Mouse (Mus musculus) leukemia stem cell, adult 10-12 weeks (primary cell): ENCODE results near the gene Atp5mpl. TPM values are rescaled to one million over a fixed set of nuclear protein-coding genes. Genes with fewer than 3 reads are reported as not detected.

Experiments
- polyA plus RNA-seq: library from polyadenylated mRNA; stranded (reverse); fragments of >175 nt; gene quantifications from 2 replicates; pipeline ENCODE4 v1.2.3, GENCODE M21; 2012; ENCODE audit warnings: low replicate concordance

Gene Atp5mpl
- polyA plus RNA-seq: 9.4 and 13.0 TPM in 2 replicates

GRCm38 (mm10) chr12:111966683-111967173 lies at the start of gene Atp5mpl:
Gene Atp5mpl, minus strand, starts transcription at chr12:111966977.

GRCm38 (mm10) chr12:111980887-111981367 lies 14.2 kb upstream of the Atp5mpl start, which contains the start of gene Rd3l:
Gene Rd3l, minus strand, starts transcription at chr12:111981317.

GRCm38 (mm10) chr12:111971231-111971686 lies 4.5 kb upstream of the Atp5mpl start, which contains the start of gene Tdrd9:
Gene Tdrd9, plus strand, starts transcription at chr12:111971559.

Other genes with a start within 250 kb of the Atp5mpl start
- gene Klc1, start 208.1 kb downstream of the Atp5mpl start, polyA plus RNA-seq: 35.1 and 44.2 TPM in 2 replicates
- 2.6 and 13.1 TPM in 2 replicates for gene Xrcc3, start 153.1 kb downstream of the Atp5mpl start, polyA plus RNA-seq
- gene Zfyve21, start 152.8 kb downstream of the Atp5mpl start, polyA plus RNA-seq: 5.0 and 5.1 TPM in 2 replicates
- gene Ppp1r13b, start 58.9 kb downstream of the Atp5mpl start, polyA plus RNA-seq: 8.9 and 12.6 TPM in 2 replicates
- gene Tdrd9, start 4.6 kb upstream of the Atp5mpl start, polyA plus RNA-seq: not detected in 2 replicates
- not detected in 2 replicates for gene Rd3l, start 14.3 kb upstream of the Atp5mpl start, polyA plus RNA-seq
- gene Aspg, start 139.7 kb upstream of the Atp5mpl start, polyA plus RNA-seq: not detected in 2 replicates
- 0.54 and 0.64 TPM in 2 replicates for gene Kif26a, start 179.2 kb upstream of the Atp5mpl start, polyA plus RNA-seq